Mouse (Mus musculus) limb, embryonic 11.5 days (tissue): ENCODE results near the gene Cstf1. TPM values are rescaled to one million over a fixed set of nuclear protein-coding genes. Genes with fewer than 3 reads are reported as not detected.

Source experiments
- ATAC-seq: fragments of 200-750 bp; cut with Nextera tagmentation; 2 replicates; pipeline ENCODE4 v1.8.0; 2017; ENCODE audit warnings: low read depth; ENCODE audit not compliant: insufficient number of reproducible peaks, low FRiP score, low TSS enrichment
- DNase-seq: peaks from one replicate; pipeline ENCODE4 v3.0.0-alpha.2; 2015; ENCODE audit warnings: low spot score
- H3K27ac ChIP-seq: fragments of 300-500 bp; sonication (generic); replicated peaks from 2 replicates; pipeline ENCODE4 v1.5.1; 2014; ENCODE audit warnings: low read depth, mild to moderate bottlenecking, low read length
- H3K27me3 ChIP-seq: fragments of 300-500 bp; sonication (generic); 2 replicates; pipeline ENCODE4 v1.6.1; 2014; ENCODE audit warnings: mild to moderate bottlenecking, low read length, mixed read lengths; ENCODE audit not compliant: control insufficient read depth, insufficient read depth
- H3K36me3 ChIP-seq: fragments of 300-500 bp; sonication (generic); 2 replicates; pipeline ENCODE4 v1.6.1; 2014; ENCODE audit warnings: mild to moderate bottlenecking, low read length, moderate library complexity, mixed read lengths; ENCODE audit not compliant: control insufficient read depth, insufficient read depth
- H3K4me1 ChIP-seq: fragments of 300-500 bp; sonication (generic); 2 replicates; pipeline ENCODE4 v1.6.1; 2014; ENCODE audit warnings: low read length, mixed read lengths; ENCODE audit not compliant: control insufficient read depth, insufficient read depth
- H3K4me2 ChIP-seq: fragments of 300-500 bp; sonication (generic); 2 replicates; pipeline ENCODE4 v1.6.1; 2014; ENCODE audit warnings: low read depth, mild to moderate bottlenecking, moderate library complexity; ENCODE audit not compliant: severe bottlenecking
- H3K4me3 ChIP-seq: fragments of 300-500 bp; sonication (generic); 2 replicates; pipeline ENCODE4 v1.5.1; 2014; ENCODE audit warnings: low read depth, low read length
- H3K9ac ChIP-seq: fragments of 300-500 bp; sonication (generic); 2 replicates; pipeline ENCODE4 v1.6.1; 2014; ENCODE audit warnings: mild to moderate bottlenecking, low read length
- H3K9me3 ChIP-seq: fragments of 300-500 bp; sonication (generic); 2 replicates; pipeline ENCODE4 v1.6.1; 2016; ENCODE audit warnings: low read length; ENCODE audit not compliant: control insufficient read depth
- WGBS: fragments of 180-500 bp; shearing (Covaris S2); extraction: QIAGEN DNeasy Blood & Tissue Kit; methylation state at CpG from one replicate; pipeline ENCODE4 v1.1.7; 2014; 5-methylcytosine and 5-hydroxymethylcytosine counted together
- polyA plus RNA-seq: library from polyadenylated mRNA; unstranded; fragments of >200 nt; fragmentation: Nextera tagmentation; extraction: Ambion mirVana; gene quantifications from 2 replicates; pipeline ENCODE4 v1.2.1, GENCODE M21; 2014

The Cstf1 gene
- polyA plus RNA-seq, 1 experiment from 2014 or later: 52.1 TPM

- Histone ChIP-seq H3K4me2 (no peak overlapping the region), H3K27me3 (no peaks in the 10 kb centered on the region), H3K9me3 (no peaks in the 10 kb centered on the region), H3K4me1 (no peaks in the 10 kb centered on the region), H3K27ac (no peak overlapping the region), H3K4me3 (no peak overlapping the region), H3K36me3 (peaks cover 36% of the 10 kb centered on the region), H3K9ac (no peak overlapping the region)
- ATAC-seq: no peak
- DNase-seq: no peak
- 90% methylated on average over 12 of the region's 12 CpGs for WGBS
Measured at GRCm38 (mm10) chr2:172381898-172382297, 11.4 kb downstream of the Cstf1 start.

GRCm38 (mm10) chr2:172384715-172385114, 14.2 kb downstream of the Cstf1 start:
- DNase-seq (no peak), ATAC-seq (no peak)
- no peak overlapping the region for H3K9ac ChIP-seq
- no peak overlapping the region for H3K4me2 ChIP-seq
- H3K9me3 ChIP-seq: no peaks in the 10 kb centered on the region
- no peak overlapping the region for H3K27ac ChIP-seq
- no peaks in the 10 kb centered on the region for H3K4me1 ChIP-seq
- peaks cover 17% of the 10 kb centered on the region for H3K36me3 ChIP-seq
- no peak overlapping the region for H3K4me3 ChIP-seq
- 92% methylated on average over 3 of the region's 3 CpGs for WGBS
- no peaks in the 10 kb centered on the region for H3K27me3 ChIP-seq

GRCm38 (mm10) chr2:172390341-172390740, 19.9 kb downstream of the Cstf1 start:
- ATAC-seq (no peak), DNase-seq (no peak)
- Histone ChIP-seq H3K4me3 (no peak overlapping the region), H3K27me3 (no peaks in the 10 kb centered on the region), H3K4me1 (no peaks in the 10 kb centered on the region), H3K4me2 (no peak overlapping the region), H3K36me3 (no peaks in the 10 kb centered on the region), H3K9ac (no peak overlapping the region), H3K9me3 (no peaks in the 10 kb centered on the region), H3K27ac (no peak overlapping the region)
- WGBS: 27% methylated on average over 6 of the region's 6 CpGs

- Histone ChIP-seq H3K4me2 (no peak overlapping the region), H3K9me3 (no peaks in the 10 kb centered on the region), H3K9ac (no peak overlapping the region), H3K27ac (no peak overlapping the region), H3K4me1 (no peaks in the 10 kb centered on the region), H3K4me3 (no peak overlapping the region), H3K27me3 (no peaks in the 10 kb centered on the region), H3K36me3 (no peaks in the 10 kb centered on the region)
- DNase-seq (no peak), ATAC-seq (no peak)
- WGBS: 69% methylated on average over 10 of the region's 10 CpGs
Measured at GRCm38 (mm10) chr2:172392041-172392521, 21.6 kb downstream of the Cstf1 start.

GRCm38 (mm10) chr2:172393391-172394051, 23.0 kb downstream of the Cstf1 start, which contains the start of gene Cass4:
Cass4 (plus strand) TSS chr2:172393794.
- ATAC-seq: no peak

GRCm38 (mm10) chr2:172394052-172394392, 23.5 kb downstream of the Cstf1 start:
- Histone ChIP-seq H3K4me3 (no peak overlapping the region), H3K36me3 (no peaks in the 10 kb centered on the region), H3K9me3 (no peaks in the 10 kb centered on the region), H3K27ac (no peak overlapping the region), H3K27me3 (no peaks in the 10 kb centered on the region), H3K4me2 (no peak overlapping the region), H3K4me1 (no peaks in the 10 kb centered on the region), H3K9ac (no peak overlapping the region)
- WGBS: 66% methylated on average over 2 of the region's 2 CpGs
- ATAC-seq (no peak), DNase-seq (no peak)

More at GRCm38 (mm10) chr2:172393391-172394051, 23.0 kb downstream of the Cstf1 start, which contains the start of gene Cass4:
- H3K9me3 ChIP-seq: no peaks in the 10 kb centered on the region
- no peak within 1 kb of the TSS for H3K4me3 ChIP-seq
- H3K4me1 ChIP-seq: no peaks in the 10 kb centered on the region
- no peak within 1 kb of the TSS for H3K27ac ChIP-seq
- H3K27me3 ChIP-seq: no peaks in the 10 kb centered on the region
- no peaks in the 10 kb centered on the region for H3K36me3 ChIP-seq
- DNase-seq: no peak
- H3K9ac ChIP-seq: no peak within 1 kb of the TSS
- 29% methylated on average over 13 of the region's 13 CpGs for WGBS
- H3K4me2 ChIP-seq: no peak within 1 kb of the TSS

GRCm38 (mm10) chr2:172394671-172395070, 24.2 kb downstream of the Cstf1 start:
- Histone ChIP-seq H3K27me3 (no peaks in the 10 kb centered on the region), H3K4me3 (no peak overlapping the region), H3K9me3 (no peaks in the 10 kb centered on the region), H3K4me1 (no peaks in the 10 kb centered on the region), H3K36me3 (no peaks in the 10 kb centered on the region), H3K9ac (no peak overlapping the region), H3K4me2 (no peak overlapping the region), H3K27ac (no peak overlapping the region)
- 71% methylated on average over 4 of the region's 4 CpGs for WGBS
- ATAC-seq (no peak), DNase-seq (no peak)

- DNase-seq (no peak), ATAC-seq (no peak)
- Histone ChIP-seq H3K27ac (no peak overlapping the region), H3K4me3 (no peak overlapping the region), H3K9ac (no peak overlapping the region), H3K4me2 (no peak overlapping the region), H3K9me3 (no peaks in the 10 kb centered on the region), H3K4me1 (no peaks in the 10 kb centered on the region), H3K27me3 (no peaks in the 10 kb centered on the region), H3K36me3 (no peaks in the 10 kb centered on the region)
- WGBS: 37% methylated on average over 9 of the region's 9 CpGs
Measured at GRCm38 (mm10) chr2:172395961-172396360, 25.5 kb downstream of the Cstf1 start.

GRCm38 (mm10) chr2:172399901-172400300, 29.4 kb downstream of the Cstf1 start:
- Histone ChIP-seq H3K9me3 (no peaks in the 10 kb centered on the region), H3K27ac (no peak overlapping the region), H3K36me3 (no peaks in the 10 kb centered on the region), H3K4me3 (no peak overlapping the region), H3K4me2 (no peak overlapping the region), H3K4me1 (no peaks in the 10 kb centered on the region), H3K27me3 (no peaks in the 10 kb centered on the region), H3K9ac (no peak overlapping the region)
- WGBS: 58% methylated on average over 9 of the region's 9 CpGs
- DNase-seq (no peak), ATAC-seq (no peak)
